In the genomic region with DNA sequence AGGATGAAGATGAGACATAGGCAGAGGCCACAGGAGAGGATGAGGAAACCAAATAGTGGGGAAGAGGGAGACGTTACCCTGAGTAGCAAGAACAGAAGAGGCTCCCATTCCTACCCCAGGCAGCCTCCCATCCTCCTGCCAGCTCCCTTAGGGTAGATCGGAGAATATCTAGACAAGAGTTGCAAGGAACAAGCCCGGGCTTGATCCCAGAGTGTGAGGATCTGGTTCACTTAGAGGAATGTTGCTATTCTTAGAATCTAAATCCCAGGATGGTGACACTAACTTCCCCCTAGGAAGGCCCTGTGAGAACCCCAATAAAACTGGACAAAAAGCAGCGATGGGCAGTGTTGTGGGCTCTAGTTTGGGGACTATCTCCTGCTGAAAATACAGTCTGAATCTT, we compare ENCODE assay signal across 21 mouse cellular contexts. TPM values are rescaled to one million over a fixed set of nuclear protein-coding genes. Genes with fewer than 3 reads are reported as not detected.
DNase-seq lines count a peak whose midpoint lies in the region; ATAC-seq and TF ChIP-seq lines count a peak whose summit lies in the region.
"Had no signal": no experiment of that assay in that cellular context is flagged by ENCODE, and none has a peak within 500 bp of the region (broad histone marks: within the 10 kb centered on the region; RNA-seq: fewer than 3 reads in every experiment).

No protein-coding gene starts in this region.

- no peaks in the 10 kb centered on the region for H3K36me3 ChIP-seq in kidney, postnatal 0 days (ENCODE audit: insufficient read depth, low read length)
- no peaks in the 10 kb centered on the region for H3K36me3 ChIP-seq in kidney, embryonic 14.5 days (ENCODE audit: control insufficient read depth, insufficient read depth, low read length)
- no peaks in the 10 kb centered on the region for H3K36me3 ChIP-seq in ES-Bruce4 (ENCODE audit: control insufficient read depth, insufficient read depth, low read length, poor library complexity, severe bottlenecking)
- no peaks in the 10 kb centered on the region for H3K36me3 ChIP-seq in embryonic facial prominence, embryonic 14.5 days (ENCODE audit: control insufficient read depth, insufficient read depth, low read length)
- H3K36me3 ChIP-seq: forebrain, embryonic 12.5 days; G1E; neural tube, embryonic 13.5 days; stomach, embryonic 15.5 days had no signal

- peak; percentile 3 for DNase-seq in adrenal gland, postnatal 14 days
- no peak for DNase-seq in adrenal gland, adult 8-10 months
- no peak for DNase-seq in kidney, postnatal 0 days (ENCODE audit: low spot score)
- peak; percentile 59 for DNase-seq in embryonic facial prominence, embryonic 14.5 days (ENCODE audit: low spot score)
- no peak for DNase-seq in frontal cortex, adult 2 months (ENCODE audit: extremely low spot score in 1 of 2, low spot score in 1 of 2)
- DNase-seq in thymus, adult 18-20 months, result no peak
- DNase-seq: cerebellum, adult 8-10 months; gastrocnemius, postnatal 10 days; lung, adult 18-20 months; retina, postnatal 1 day; thymus, postnatal 4 days had no signal

- no peaks in the 10 kb centered on the region for H3K27me3 ChIP-seq in kidney, postnatal 0 days (ENCODE audit: insufficient read depth, low read length)
- H3K27me3 ChIP-seq in kidney, embryonic 14.5 days (ENCODE audit: control insufficient read depth, insufficient read depth, low read length), result no peaks in the 10 kb centered on the region
- H3K27me3 ChIP-seq in ES-Bruce4 (ENCODE audit: control insufficient read depth, insufficient read depth, low read length, poor library complexity, severe bottlenecking), result no peaks in the 10 kb centered on the region
- no peaks in the 10 kb centered on the region for H3K27me3 ChIP-seq in embryonic facial prominence, embryonic 14.5 days (replicated peaks; ENCODE audit: control insufficient read depth, insufficient read depth, low read length)
- H3K27me3 ChIP-seq: forebrain, embryonic 12.5 days; neural tube, embryonic 13.5 days; stomach, embryonic 15.5 days had no signal

- no peak overlapping the region for H3K4me2 ChIP-seq in kidney, postnatal 0 days (ENCODE audit: low read length)
- no peak overlapping the region for H3K4me2 ChIP-seq in kidney, embryonic 14.5 days (replicated peaks; ENCODE audit: low read depth, low read length)
- no peak overlapping the region for H3K4me2 ChIP-seq in embryonic facial prominence, embryonic 14.5 days (ENCODE audit: low read depth, low read length)
- H3K4me2 ChIP-seq: forebrain, embryonic 12.5 days; neural tube, embryonic 13.5 days; stomach, embryonic 15.5 days had no signal

- TF ChIP-seq POLR2A in ES-Bruce4 (IDR thresholded peaks at IDR 0.05; ENCODE audit: insufficient read depth, low read length), result no peak

- 84% methylated on average over 4 of the region's 4 CpGs for WGBS in kidney, postnatal 0 days
- WGBS in kidney, embryonic 14.5 days, result 77% methylated on average over 4 of the region's 4 CpGs
- WGBS in embryonic facial prominence, embryonic 14.5 days, result 69% methylated on average over 4 of the region's 4 CpGs

- no peak overlapping the region for H3K9ac ChIP-seq in kidney, postnatal 0 days (ENCODE audit: low read depth, low read length)
- H3K9ac ChIP-seq in kidney, embryonic 14.5 days (ENCODE audit: low read depth, low read length), result no peak overlapping the region
- H3K9ac ChIP-seq in ES-Bruce4 (ENCODE audit: low read depth, poor library complexity, severe bottlenecking), result no peak overlapping the region
- H3K9ac ChIP-seq in embryonic facial prominence, embryonic 14.5 days (ENCODE audit: low read depth, low read length), result no peak overlapping the region
- H3K9ac ChIP-seq: forebrain, embryonic 12.5 days; neural tube, embryonic 13.5 days; stomach, embryonic 15.5 days had no signal

- H3K27ac ChIP-seq in kidney, postnatal 0 days, result 0 out of 2 replicates have a peak overlapping the region, but pooled peaks have one; percentile 97
- H3K27ac ChIP-seq in kidney, embryonic 14.5 days (ENCODE audit: low read depth, low read length), result no peak overlapping the region
- H3K27ac ChIP-seq in ES-Bruce4 (ENCODE audit: insufficient read depth, low read length), result peak overlapping the region; percentile 52
- no peak overlapping the region for H3K27ac ChIP-seq in embryonic facial prominence, embryonic 14.5 days (replicated peaks; ENCODE audit: low read depth, low read length)
- H3K27ac ChIP-seq: forebrain, embryonic 12.5 days; neural tube, embryonic 13.5 days had no signal

- no peak for TF ChIP-seq CTCF in kidney, postnatal 0 days (IDR thresholded peaks at IDR 0.05; ENCODE audit: low read depth)
- no peak for TF ChIP-seq CTCF in ES-Bruce4 (IDR thresholded peaks at IDR 0.05; ENCODE audit: low read depth, low read length)

- no peak overlapping the region for H3K4me3 ChIP-seq in kidney, postnatal 0 days (replicated peaks; ENCODE audit: low read depth, low read length)
- H3K4me3 ChIP-seq in kidney, embryonic 14.5 days (ENCODE audit: low read length), result no peak overlapping the region
- no peak overlapping the region for H3K4me3 ChIP-seq in ES-Bruce4 (ENCODE audit: low read depth, low read length)
- no peak overlapping the region for H3K4me3 ChIP-seq in embryonic facial prominence, embryonic 14.5 days (ENCODE audit: low read depth, low read length)
- H3K4me3 ChIP-seq: forebrain, embryonic 12.5 days; neural tube, embryonic 13.5 days; stomach, embryonic 15.5 days had no signal

- no peaks in the 10 kb centered on the region for H3K9me3 ChIP-seq in kidney, postnatal 0 days (replicated peaks; ENCODE audit: low read length)
- H3K9me3 ChIP-seq in kidney, embryonic 14.5 days (ENCODE audit: control insufficient read depth, low read length), result no peaks in the 10 kb centered on the region
- H3K9me3 ChIP-seq in ES-Bruce4 (replicated peaks; ENCODE audit: control insufficient read depth, insufficient read depth, low read length, poor library complexity, severe bottlenecking), result no peaks in the 10 kb centered on the region
- no peaks in the 10 kb centered on the region for H3K9me3 ChIP-seq in embryonic facial prominence, embryonic 14.5 days (ENCODE audit: control insufficient read depth, low read length)
- H3K9me3 ChIP-seq: forebrain, embryonic 12.5 days; G1E; neural tube, embryonic 13.5 days; stomach, embryonic 15.5 days had no signal

- peaks cover 46% of the 10 kb centered on the region for H3K4me1 ChIP-seq in kidney, postnatal 0 days (replicated peaks; ENCODE audit: insufficient read depth, low read length)
- peaks cover 26% of the 10 kb centered on the region for H3K4me1 ChIP-seq in kidney, embryonic 14.5 days (ENCODE audit: control insufficient read depth, insufficient read depth, low read length)
- peaks cover 9% of the 10 kb centered on the region for H3K4me1 ChIP-seq in ES-Bruce4 (ENCODE audit: control insufficient read depth, insufficient read depth, low read length)
- H3K4me1 ChIP-seq in embryonic facial prominence, embryonic 14.5 days (ENCODE audit: control insufficient read depth, insufficient read depth, low read length), result peaks cover 26% of the 10 kb centered on the region

- no peak for ATAC-seq in kidney, postnatal 0 days (replicated peaks; ENCODE audit: low FRiP score, low read depth)
- ATAC-seq in kidney, embryonic 14.5 days (ENCODE audit: low FRiP score, low TSS enrichment), result no peak
- no peak for ATAC-seq in embryonic facial prominence, embryonic 14.5 days (ENCODE audit: low read depth)
- ATAC-seq: activated CD4-positive, CD25-positive, alpha-beta regulatory T cell, adult 4 months; midbrain, embryonic 16.5 days had no signal

- TF ChIP-seq EP300 in ES-Bruce4 (IDR thresholded peaks at IDR 0.05; ENCODE audit: insufficient read depth, low read depth, low read length), result 0 out of 2 replicates have a peak, but pooled peaks have one; percentile 55

RNA-seq across cellular contexts. Expression of a gene that starts 10.1 kb away (rescaled TPM):
- total RNA-seq in adrenal gland, postnatal 14 days (2021), result not detected in 2 replicates
- under 1 TPM in 1 of 4 experiments, not detected in 3; 0.28 TPM for total RNA-seq in adrenal gland, adult 8-10 months (2022)
- polyA plus RNA-seq in kidney, postnatal 0 days (2015; fragmentation: Nextera tagmentation; extraction: Ambion mirVana), result 0.41 and 0.58 TPM in 2 replicates
- polyA plus RNA-seq in kidney, embryonic 14.5 days (2014; fragmentation: Nextera tagmentation; extraction: Ambion mirVana), result 0.14 and 0.28 TPM in 2 replicates
- polyA plus RNA-seq in ES-Bruce4 (2011; ENCODE audit: insufficient read depth, insufficient read length, low read depth, missing spikeins), result not detected in 2 replicates
- polyA plus RNA-seq in embryonic facial prominence, embryonic 14.5 days (2014; fragmentation: Nextera tagmentation; extraction: Ambion mirVana), result 0.18 and 0.43 TPM in 2 replicates
- polyA plus RNA-seq in frontal cortex, adult 2 months (2012; rRNA removed), result 0.22 and 0.23 TPM in 2 replicates
- total RNA-seq: G1E had no signal
- polyA plus RNA-seq: activated CD4-positive, CD25-positive, alpha-beta regulatory T cell, adult 4 months; forebrain, embryonic 12.5 days; G1E; intestine, embryonic 14.5 days; small intestine, adult 2 months had no signal

RNA-seq across cellular contexts. Expression of a gene that starts 22.0 kb away (rescaled TPM):
- total RNA-seq in adrenal gland, postnatal 14 days (2021), result 36.7 and 58.2 TPM in 2 replicates
- 10 to 100 TPM; 28.1 to 56.5 (median 50.6) TPM for total RNA-seq in adrenal gland, adult 8-10 months (2022)
- polyA plus RNA-seq in kidney, postnatal 0 days (2015; fragmentation: Nextera tagmentation; extraction: Ambion mirVana), result 37.5 and 39.2 TPM in 2 replicates
- polyA plus RNA-seq in kidney, embryonic 14.5 days (2014; fragmentation: Nextera tagmentation; extraction: Ambion mirVana), result 20.8 and 28.6 TPM in 2 replicates
- polyA plus RNA-seq in ES-Bruce4 (2011; ENCODE audit: insufficient read depth, insufficient read length, low read depth, missing spikeins), result 109 and 112 TPM in 2 replicates
- polyA plus RNA-seq in embryonic facial prominence, embryonic 14.5 days (2014; fragmentation: Nextera tagmentation; extraction: Ambion mirVana), result 37.9 and 41.3 TPM in 2 replicates
- polyA plus RNA-seq in frontal cortex, adult 2 months (2012; rRNA removed), result 18.8 and 32.5 TPM in 2 replicates

Comparison
In these comparisons a context has a peak if more than half of its experiments do, and no peak if none do; other contexts are left out.
1. DNase-seq: peak in adrenal gland, postnatal 14 days (single experiment) and embryonic facial prominence, embryonic 14.5 days (single experiment); none in adrenal gland, adult 8-10 months (single experiment), kidney, postnatal 0 days (single experiment), frontal cortex, adult 2 months (0 of 2) and thymus, adult 18-20 months (0 of 2).
2. H3K27ac ChIP-seq: peak in kidney, postnatal 0 days (single experiment) and ES-Bruce4 (single experiment); none in kidney, embryonic 14.5 days (single experiment) and embryonic facial prominence, embryonic 14.5 days (single experiment).